Mouse (Mus musculus): ENCODE results near the gene Wdr31.

GRCm38 (mm10) chr4:62501534-62501933 is 30.8 kb upstream of the Wdr31 start:
- TF ChIP-seq GATA1 (IDR thresholded peaks at IDR 0.05; ENCODE audit: borderline replicate concordance, low read length) (no peak), FLI1 (IDR thresholded peaks at IDR 0.05; ENCODE audit: low read length) (no peak)

Data from megakaryocyte, embryonic 14.5 days (primary cell).